Mouse (Mus musculus) layer of hippocampus, postnatal 25 days (tissue): ENCODE measurements around the gene Gm20521. TPM values are rescaled to one million over a fixed set of nuclear protein-coding genes. Genes with fewer than 3 reads are reported as not detected.

Experiments used
- DNase-seq, 2 experiments: peaks; one replicate each; pipeline ENCODE4 v3.0.0; 2022; ENCODE audit warnings: mixed read lengths in 2 of 2, low spot score in 1 of 2; ENCODE audit errors: extremely low spot score in 1 of 2
- total RNA-seq, 2 experiments: library from RNA; stranded (reverse); gene quantifications; 2 replicates each; pipeline ENCODE4 v1.2.3; 2021

Gm20521 gene
- total RNA-seq, 2 experiments from 2014 or later, result 3.1 to 13.8 TPM

- DNase-seq, result no peak
Observed at GRCm38 (mm10) chr14:54885309-54885708, 2.1 kb downstream of the Gm20521 start.

GRCm38 (mm10) chr14:54892200-54892599 lies 9.0 kb downstream of the Gm20521 start, which contains the start of gene Pabpn1:
Pabpn1 (plus strand) TSS chr14:54892500.
- DNase-seq, result no peak

- peak; percentile 91 to 97 for DNase-seq
Observed at GRCm38 (mm10) chr14:54893651-54894181, 10.5 kb downstream of the Gm20521 start.

GRCm38 (mm10) chr14:54894296-54895151 lies 11.3 kb downstream of the Gm20521 start:
- peak in 1 of 2 experiments; percentile 47 for DNase-seq

- no peak for DNase-seq
Observed at GRCm38 (mm10) chr14:54897445-54897844, 14.2 kb downstream of the Gm20521 start.

- DNase-seq, result peak in 1 of 2 experiments; percentile 66
Observed at GRCm38 (mm10) chr14:54900383-54900782, 17.1 kb downstream of the Gm20521 start.

GRCm38 (mm10) chr14:54903641-54904040 lies 20.4 kb downstream of the Gm20521 start:
- DNase-seq, result no peak

- no peak for DNase-seq
Observed at GRCm38 (mm10) chr14:54908682-54909081, 25.4 kb downstream of the Gm20521 start.

- DNase-seq, result no peak
Observed at GRCm38 (mm10) chr14:54912109-54912850, 29.0 kb downstream of the Gm20521 start.

GRCm38 (mm10) chr14:54912886-54913285 lies 29.6 kb downstream of the Gm20521 start, which contains the start of gene Slc22a17:
Slc22a17 (minus strand) TSS chr14:54913132.
- DNase-seq, result peak; percentile 76 to 83

GRCm38 (mm10) chr14:54913343-54913742 lies 30.1 kb downstream of the Gm20521 start:
- no peak for DNase-seq

- DNase-seq, result no peak
Observed at GRCm38 (mm10) chr14:54920076-54920685, 36.9 kb downstream of the Gm20521 start.

GRCm38 (mm10) chr14:54924641-54925348 lies 41.6 kb downstream of the Gm20521 start:
- no peak for DNase-seq

- DNase-seq, result peak in 1 of 2 experiments; percentile 35
Observed at GRCm38 (mm10) chr14:54925349-54926342, 42.4 kb downstream of the Gm20521 start, which contains the start of gene Efs. Efs (minus strand) TSS chr14:54926126.

- DNase-seq, result peak; percentile 33 to 37
Observed at GRCm38 (mm10) chr14:54926401-54927158, 43.3 kb downstream of the Gm20521 start.

- no peak for DNase-seq
Observed at GRCm38 (mm10) chr14:54927296-54927695, 44.1 kb downstream of the Gm20521 start.

GRCm38 (mm10) chr14:54929801-54930200 lies 46.6 kb downstream of the Gm20521 start:
- no peak for DNase-seq

GRCm38 (mm10) chr14:54930431-54930830 lies 47.2 kb downstream of the Gm20521 start:
- DNase-seq, result no peak
